Mouse (Mus musculus): Measurements from ENCODE around the gene H13. TPM values are rescaled to one million over a fixed set of nuclear protein-coding genes. Genes with fewer than 3 reads are reported as not detected.
A peak's percentile ranks its signal among the peaks of the same experiment; 100 is the strongest.
"Not testable (repeated sequence)": the region's sequence is repeated elsewhere in the genome, so short reads cannot be mapped to it uniquely, and the experiment has no call there.

The H13 gene
- polyA plus RNA-seq, 1 experiment from 2014 or later, result 81.7 TPM

DNA sequence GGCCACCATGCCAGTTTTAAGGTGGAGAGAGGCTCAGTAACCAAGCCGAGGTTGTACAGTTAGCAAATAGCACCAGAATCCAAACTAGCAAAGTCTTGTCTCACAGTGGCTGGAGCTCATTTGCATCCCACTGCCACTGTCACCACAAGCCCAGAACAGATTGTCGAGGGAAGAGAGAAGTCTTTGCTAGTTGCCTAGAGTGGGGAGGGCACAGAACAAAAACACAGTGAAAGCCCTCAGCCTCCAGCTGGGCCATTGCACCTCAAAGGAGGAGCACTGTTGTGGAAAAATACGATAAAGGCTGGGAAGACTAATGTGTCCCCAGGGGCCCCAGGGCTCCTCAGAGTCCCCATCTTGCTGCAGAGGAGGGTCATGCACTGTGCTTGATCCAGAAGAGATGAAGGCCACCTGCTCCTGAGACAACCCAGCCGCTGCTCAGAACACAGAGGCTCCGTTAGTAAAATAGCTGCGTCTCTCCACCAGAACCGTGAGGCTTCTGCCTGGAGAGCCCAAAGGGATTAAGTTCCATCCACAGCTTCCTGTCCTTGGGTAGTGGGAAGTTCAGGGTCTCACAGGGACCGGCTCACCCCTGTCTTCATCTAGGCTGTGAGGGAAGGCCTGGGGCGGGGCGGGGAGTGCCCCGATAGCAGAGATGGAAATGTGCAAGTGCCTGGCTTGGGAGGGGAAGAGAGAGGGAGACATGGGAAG is 29.7 kb upstream of the H13 start:
- Histone ChIP-seq H3K4me1 (ENCODE audit: control insufficient read depth, insufficient read depth, low read length) (peaks cover 10% of the 10 kb centered on the region), H3K27me3 (ENCODE audit: control insufficient read depth, insufficient read depth, low read length) (0 out of 2 replicates have a peak, but pooled peaks cover under 1% of the 10 kb centered on the region), H3K36me3 (ENCODE audit: control insufficient read depth, insufficient read depth) (no peaks in the 10 kb centered on the region), H3K27ac (ENCODE audit: low read length) (peak overlapping the region; percentile 68), H3K4me2 (ENCODE audit: low read depth, low read length) (no peak overlapping the region), H3K4me3 (ENCODE audit: low read length) (no peak overlapping the region), H3K9ac (ENCODE audit: low read length) (no peak overlapping the region), H3K9me3 (replicated peaks; ENCODE audit: control insufficient read depth, low read length) (no peaks in the 10 kb centered on the region)
- 22% methylated on average over 11 of the region's 11 CpGs for WGBS
- ATAC-seq (replicated peaks; ENCODE audit: extremely low read depth, insufficient read depth, low FRiP score), result peak; percentile 46

DNA sequence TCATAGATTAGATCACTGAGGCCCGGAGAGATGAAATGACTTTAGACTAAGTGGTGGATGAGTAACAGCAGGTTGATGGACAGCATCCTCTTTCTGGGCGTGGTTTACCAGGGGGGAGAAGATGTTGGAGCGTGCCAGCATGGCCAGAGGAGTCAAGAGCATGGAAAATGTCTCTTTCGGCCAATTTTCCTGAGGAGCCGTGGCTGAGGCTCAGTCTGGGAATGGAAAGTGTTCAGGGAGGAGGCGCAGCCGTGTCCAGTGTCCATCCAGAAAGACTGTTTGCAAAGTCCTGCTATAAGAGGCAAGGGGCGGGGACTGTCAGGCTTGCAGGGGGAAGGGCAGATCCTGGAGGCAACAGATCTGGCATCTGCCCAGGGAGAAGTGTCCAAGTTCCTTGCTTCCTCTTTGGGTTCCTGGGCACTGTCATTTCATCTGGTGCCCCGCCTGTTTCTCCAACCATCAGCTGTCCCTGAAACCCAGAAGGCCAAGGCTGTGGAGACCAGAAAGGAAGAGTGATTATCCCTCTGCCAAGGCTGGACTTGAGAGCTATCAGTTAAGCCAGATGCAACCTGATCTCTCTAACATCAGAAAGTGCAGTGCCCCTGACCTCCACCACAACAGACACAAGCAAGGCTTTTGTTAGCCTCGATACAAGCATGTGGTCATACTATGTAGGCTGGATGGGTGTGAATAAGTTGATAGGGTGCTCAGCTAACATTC is 16.2 kb upstream of the H13 start:
- H3K27ac ChIP-seq (ENCODE audit: low read length), result peak overlapping the region; percentile 49

DNA sequence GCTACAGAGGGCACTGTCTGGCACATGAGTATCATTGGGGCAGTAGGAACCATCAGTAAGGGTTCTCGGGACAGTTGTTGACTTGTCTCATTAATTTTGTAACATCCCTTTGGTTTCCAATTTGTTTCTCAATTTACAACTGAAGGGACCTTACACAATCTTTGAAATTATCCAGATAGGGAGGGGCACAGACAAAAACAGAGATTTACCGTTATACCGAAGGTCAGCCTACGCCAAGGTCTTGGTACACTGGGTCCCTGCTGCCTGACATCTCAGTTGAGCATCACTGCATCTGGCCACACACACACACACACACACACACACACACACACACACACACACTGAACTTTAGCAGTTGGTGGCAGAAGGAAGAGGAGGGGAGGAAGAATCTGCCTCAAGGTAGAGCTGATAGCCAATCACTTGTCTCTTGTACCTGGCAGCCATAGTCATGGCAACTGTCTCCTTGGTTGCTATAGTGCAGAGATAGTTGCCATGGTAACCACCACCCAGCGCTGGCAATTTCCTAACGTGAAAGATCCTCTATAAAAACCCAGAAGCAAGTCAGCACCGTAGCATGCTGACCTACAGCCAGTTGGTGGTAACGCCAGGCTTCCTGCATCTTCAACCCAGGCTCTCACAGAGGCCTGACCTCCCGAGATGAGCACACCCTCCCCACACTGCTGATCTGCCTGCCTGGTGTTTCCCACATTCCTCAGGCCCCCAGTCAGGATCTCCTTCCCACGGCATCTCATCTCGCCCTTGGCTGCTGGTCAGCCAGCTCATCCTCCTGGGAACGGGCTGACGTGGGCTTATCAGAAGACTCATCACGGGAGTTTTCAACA is 15.2 kb upstream of the H13 start:
- no peak; the same call in 1 of the 2 replicates for ATAC-seq (replicated peaks; ENCODE audit: extremely low read depth, insufficient read depth, low FRiP score)
- Histone ChIP-seq H3K4me3 (ENCODE audit: low read length) (no peak overlapping the region), H3K4me1 (ENCODE audit: control insufficient read depth, insufficient read depth, low read length) (no peaks in the 10 kb centered on the region), H3K27ac (ENCODE audit: low read length) (no peak overlapping the region), H3K27me3 (ENCODE audit: control insufficient read depth, insufficient read depth, low read length) (no peaks in the 10 kb centered on the region), H3K36me3 (ENCODE audit: control insufficient read depth, insufficient read depth) (no peaks in the 10 kb centered on the region), H3K4me2 (ENCODE audit: low read depth, low read length) (no peak overlapping the region), H3K9me3 (replicated peaks; ENCODE audit: control insufficient read depth, low read length) (no peaks in the 10 kb centered on the region), H3K9ac (ENCODE audit: low read length) (no peak overlapping the region)
- WGBS, result 30% methylated on average over 14 of the region's 14 CpGs

More for the DNA sequence above, 16.2 kb upstream of the H13 start:
- WGBS, result 43% methylated on average over 10 of the region's 10 CpGs
- H3K27me3 ChIP-seq (ENCODE audit: control insufficient read depth, insufficient read depth, low read length), result no peaks in the 10 kb centered on the region
- no peaks in the 10 kb centered on the region for H3K9me3 ChIP-seq (replicated peaks; ENCODE audit: control insufficient read depth, low read length)
- no peak overlapping the region for H3K9ac ChIP-seq (ENCODE audit: low read length)
- peak; percentile 69 for ATAC-seq (replicated peaks; ENCODE audit: extremely low read depth, insufficient read depth, low FRiP score)
- no peak overlapping the region for H3K4me3 ChIP-seq (ENCODE audit: low read length)
- no peaks in the 10 kb centered on the region for H3K4me1 ChIP-seq (ENCODE audit: control insufficient read depth, insufficient read depth, low read length)
- no peaks in the 10 kb centered on the region for H3K36me3 ChIP-seq (ENCODE audit: control insufficient read depth, insufficient read depth)
- H3K4me2 ChIP-seq (ENCODE audit: low read depth, low read length), result no peak overlapping the region

GRCm38 (mm10) chr2:152657398-152657797 is 11.9 kb upstream of the H13 start:
- Histone ChIP-seq H3K4me3 (ENCODE audit: low read length) (no peak overlapping the region), H3K4me1 (ENCODE audit: control insufficient read depth, insufficient read depth, low read length) (no peaks in the 10 kb centered on the region), H3K27me3 (ENCODE audit: control insufficient read depth, insufficient read depth, low read length) (no peaks in the 10 kb centered on the region), H3K9ac (ENCODE audit: low read length) (no peak overlapping the region), H3K4me2 (ENCODE audit: low read depth, low read length) (no peak overlapping the region), H3K9me3 (replicated peaks; ENCODE audit: control insufficient read depth, low read length) (no peaks in the 10 kb centered on the region; the same call in 1 of the 2 replicates), H3K27ac (ENCODE audit: low read length) (no peak overlapping the region), H3K36me3 (ENCODE audit: control insufficient read depth, insufficient read depth) (no peaks in the 10 kb centered on the region)
- no peak for ATAC-seq (replicated peaks; ENCODE audit: extremely low read depth, insufficient read depth, low FRiP score)
- WGBS, result 59% methylated on average over 10 of the region's 10 CpGs

DNA sequence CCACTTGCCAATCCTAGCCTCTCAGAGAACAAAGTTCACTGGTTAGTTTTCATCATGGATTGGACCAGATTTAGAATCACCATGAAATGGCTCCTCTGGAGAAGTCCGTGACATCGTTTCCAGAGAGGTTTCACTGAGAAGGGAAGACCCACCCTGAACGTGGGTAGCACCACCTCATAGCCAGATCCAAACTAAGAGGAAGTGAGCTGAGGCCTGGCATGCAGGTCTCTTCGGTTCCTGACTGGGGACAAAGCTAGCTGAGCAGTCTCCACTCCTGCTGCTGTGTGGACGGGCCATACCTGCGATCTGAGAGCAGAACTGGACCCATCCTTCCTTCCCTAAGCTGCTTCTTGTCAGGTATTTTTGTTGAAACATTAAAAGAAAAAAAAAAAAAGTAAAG is 8.1 kb upstream of the H13 start:
- Histone ChIP-seq H3K36me3 (ENCODE audit: control insufficient read depth, insufficient read depth) (no peaks in the 10 kb centered on the region), H3K4me2 (ENCODE audit: low read depth, low read length) (no peak overlapping the region), H3K4me3 (ENCODE audit: low read length) (no peak overlapping the region), H3K9ac (ENCODE audit: low read length) (no peak overlapping the region), H3K9me3 (replicated peaks; ENCODE audit: control insufficient read depth, low read length) (no peaks in the 10 kb centered on the region; the same call in 1 of the 2 replicates), H3K27me3 (ENCODE audit: control insufficient read depth, insufficient read depth, low read length) (0 out of 2 replicates have a peak, but pooled peaks cover 2% of the 10 kb centered on the region), H3K4me1 (ENCODE audit: control insufficient read depth, insufficient read depth, low read length) (no peaks in the 10 kb centered on the region), H3K27ac (ENCODE audit: low read length) (no peak overlapping the region)
- no peak for ATAC-seq (replicated peaks; ENCODE audit: extremely low read depth, insufficient read depth, low FRiP score)
- WGBS, result 70% methylated on average over 6 of the region's 6 CpGs

- not testable (repeated sequence) for H3K27me3 ChIP-seq (ENCODE audit: control insufficient read depth, insufficient read depth, low read length)
- 65% methylated on average over 3 of the region's 3 CpGs for WGBS
Measured at GRCm38 (mm10) chr2:152666191-152666590, 3.1 kb upstream of the H13 start.

DNA sequence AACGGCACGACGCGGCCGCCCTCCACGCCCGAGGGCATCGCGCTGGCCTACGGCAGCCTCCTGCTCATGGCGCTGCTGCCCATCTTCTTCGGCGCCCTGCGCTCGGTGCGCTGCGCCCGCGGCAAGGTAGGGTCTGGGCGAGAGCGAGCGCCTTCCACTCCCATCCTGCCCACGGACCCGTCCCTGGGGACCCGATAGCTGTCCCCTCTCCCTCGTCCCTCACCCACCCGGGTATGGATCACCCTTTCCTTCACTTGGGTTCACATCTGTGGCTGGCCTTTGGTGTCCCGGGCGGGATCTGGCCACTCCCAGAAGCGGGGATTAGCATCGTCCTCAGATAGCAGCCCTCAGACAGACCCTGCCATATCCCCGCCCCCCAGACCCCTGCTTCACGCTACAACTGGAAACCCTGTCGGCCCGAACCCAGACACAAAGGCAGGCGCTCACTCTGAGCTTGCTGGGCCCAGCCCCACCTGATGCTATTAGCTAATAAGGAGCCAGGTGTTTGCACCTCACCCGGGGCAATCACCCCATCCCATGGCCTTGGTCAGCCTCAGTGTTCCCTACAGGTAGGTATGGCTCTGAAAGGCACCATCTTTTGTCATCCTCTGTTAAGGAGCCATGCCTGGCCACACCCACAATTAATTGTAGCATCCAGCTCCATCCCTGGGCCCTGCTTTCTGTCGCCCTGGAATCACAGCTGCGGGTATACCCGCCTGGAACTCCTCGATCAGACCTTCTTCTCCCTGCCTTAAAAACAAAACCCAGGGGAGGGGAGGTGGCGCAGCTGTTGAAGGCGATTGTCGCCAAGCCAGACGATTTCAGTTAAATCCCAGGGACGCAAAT is 601 bp downstream of the H13 start:
- Histone ChIP-seq H3K9ac (ENCODE audit: low read length) (peak overlapping the region; percentile 98), H3K36me3 (ENCODE audit: control insufficient read depth, insufficient read depth) (peaks cover 5% of the 10 kb centered on the region; the same call in 1 of the 2 replicates), H3K27me3 (ENCODE audit: control insufficient read depth, insufficient read depth, low read length) (no peaks in the 10 kb centered on the region), H3K4me1 (ENCODE audit: control insufficient read depth, insufficient read depth, low read length) (peaks cover 35% of the 10 kb centered on the region), H3K9me3 (replicated peaks; ENCODE audit: control insufficient read depth, low read length) (no peaks in the 10 kb centered on the region), H3K27ac (ENCODE audit: low read length) (peak overlapping the region; percentile 92), H3K4me2 (ENCODE audit: low read depth, low read length) (peak overlapping the region; percentile 92), H3K4me3 (ENCODE audit: low read length) (peak overlapping the region; percentile 98)
- ATAC-seq (replicated peaks; ENCODE audit: extremely low read depth, insufficient read depth, low FRiP score), result peak; percentile 30
- WGBS, result under 1% methylated on average over 45 of the region's 46 CpGs

More at GRCm38 (mm10) chr2:152666191-152666590, 3.1 kb upstream of the H13 start:
- not testable (repeated sequence) for H3K27ac ChIP-seq (ENCODE audit: low read length); H3K9me3 ChIP-seq (replicated peaks; ENCODE audit: control insufficient read depth, low read length); H3K4me3 ChIP-seq (ENCODE audit: low read length); H3K4me2 ChIP-seq (ENCODE audit: low read depth, low read length); H3K9ac ChIP-seq (ENCODE audit: low read length); H3K36me3 ChIP-seq (ENCODE audit: control insufficient read depth, insufficient read depth); ATAC-seq (replicated peaks; ENCODE audit: extremely low read depth, insufficient read depth, low FRiP score)
- H3K4me1 ChIP-seq (ENCODE audit: control insufficient read depth, insufficient read depth, low read length), result peaks cover 12% of the 10 kb centered on the region

DNA sequence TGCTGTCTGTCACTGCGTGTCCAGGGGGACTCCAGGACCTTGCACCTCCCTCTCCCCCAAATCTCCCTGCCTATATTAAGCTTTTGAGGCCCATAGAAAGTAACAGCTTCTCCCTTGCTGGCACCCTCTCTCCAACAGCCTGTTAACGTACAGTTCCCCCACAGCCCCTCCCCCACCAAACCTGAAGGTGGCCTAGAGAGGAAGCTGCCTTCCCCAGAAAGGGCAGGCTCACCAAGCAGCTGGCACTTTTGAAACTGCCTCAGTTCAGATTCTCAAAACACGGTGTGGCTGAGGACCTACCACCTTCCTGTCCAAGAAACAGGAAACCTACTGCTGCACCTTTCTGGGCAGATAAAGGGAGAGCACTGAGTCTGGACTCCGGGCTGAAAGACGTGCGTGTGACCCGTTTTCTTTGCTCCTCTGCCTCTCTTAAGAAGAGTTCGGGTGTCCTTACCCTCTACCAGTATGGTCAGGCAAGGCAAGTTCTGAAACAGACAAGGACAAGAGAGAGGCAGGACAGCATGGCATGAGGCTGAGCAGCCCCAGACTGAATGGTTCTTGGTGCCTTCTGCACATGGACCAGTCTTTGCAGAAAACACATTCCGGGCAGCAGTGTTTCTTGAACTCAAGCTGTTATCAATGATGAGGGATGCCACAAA is 1.9 kb downstream of the H13 start:
- H3K9me3 ChIP-seq (replicated peaks; ENCODE audit: control insufficient read depth, low read length), result no peaks in the 10 kb centered on the region
- H3K9ac ChIP-seq (ENCODE audit: low read length), result peak overlapping the region; percentile 98
- 30% methylated on average over 9 of the region's 9 CpGs for WGBS
- H3K27me3 ChIP-seq (ENCODE audit: control insufficient read depth, insufficient read depth, low read length), result no peaks in the 10 kb centered on the region
- H3K36me3 ChIP-seq (ENCODE audit: control insufficient read depth, insufficient read depth), result peaks cover 7% of the 10 kb centered on the region; the same call in 1 of the 2 replicates
- H3K4me2 ChIP-seq (ENCODE audit: low read depth, low read length), result peak overlapping the region; percentile 92
- ATAC-seq (replicated peaks; ENCODE audit: extremely low read depth, insufficient read depth, low FRiP score), result no peak
- peak overlapping the region; percentile 98 for H3K4me3 ChIP-seq (ENCODE audit: low read length)
- H3K27ac ChIP-seq (ENCODE audit: low read length), result peak overlapping the region; percentile 92
- H3K4me1 ChIP-seq (ENCODE audit: control insufficient read depth, insufficient read depth, low read length), result peaks cover 38% of the 10 kb centered on the region
